8 mouse cellular contexts compared by ENCODE assay signal in the genomic region with DNA sequence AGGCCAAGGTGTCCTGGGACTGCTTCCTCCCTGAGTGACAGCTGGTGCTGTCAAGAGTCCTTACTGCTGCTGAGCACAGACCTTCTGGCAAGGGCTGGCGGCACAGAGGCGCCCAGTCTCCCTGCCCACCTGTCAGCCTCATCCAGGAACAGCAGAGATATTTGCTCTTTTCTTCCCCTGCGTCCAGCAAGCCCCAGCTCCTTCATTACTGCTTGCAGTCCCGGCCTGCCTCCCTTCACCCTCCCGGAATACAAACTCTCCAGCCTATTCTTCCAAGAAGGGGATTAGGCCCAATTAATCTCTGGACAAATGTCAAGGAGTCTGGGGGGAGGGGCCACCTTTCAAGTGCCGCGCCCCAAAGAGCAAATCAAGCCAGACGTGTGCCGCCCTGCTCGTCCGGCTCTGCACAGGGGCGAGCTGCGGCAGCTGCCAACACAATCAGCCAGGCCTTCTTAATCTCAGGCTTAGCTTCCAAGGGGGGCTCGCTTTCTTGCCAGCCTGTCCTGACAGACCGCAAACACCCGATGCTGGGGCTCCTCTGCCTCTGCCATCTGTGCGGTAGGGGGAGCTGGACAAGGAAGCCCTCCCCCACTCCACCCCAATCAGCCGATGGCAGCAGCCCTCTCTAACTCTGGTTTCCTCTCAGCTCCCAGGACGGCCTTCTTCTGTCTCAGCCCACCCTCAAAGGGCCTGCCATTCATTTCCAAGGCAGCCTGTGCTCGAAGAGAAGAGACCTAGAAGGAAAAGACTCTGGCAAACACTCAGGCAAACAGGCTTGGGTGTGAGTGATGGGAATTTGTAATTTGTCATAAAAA.
DNase-seq lines count a peak whose midpoint lies in the region; ATAC-seq and TF ChIP-seq lines count a peak whose summit lies in the region.

No protein-coding gene starts in this region.

- peak overlapping the region; percentile 38 for H3K9ac ChIP-seq in kidney, embryonic 14.5 days (ENCODE audit: low read depth, low read length)
- H3K9ac ChIP-seq in liver, embryonic 13.5 days: peak overlapping the region; percentile 45
- no peak overlapping the region for H3K9ac ChIP-seq in stomach, embryonic 15.5 days

- H3K27me3 ChIP-seq in kidney, embryonic 14.5 days (ENCODE audit: control insufficient read depth, insufficient read depth, low read length): no peaks in the 10 kb centered on the region
- H3K27me3 ChIP-seq in liver, embryonic 13.5 days: no peaks in the 10 kb centered on the region
- H3K27me3 ChIP-seq in myocyte (ENCODE audit: control insufficient read depth, insufficient read depth, insufficient read length): no peaks in the 10 kb centered on the region
- no peaks in the 10 kb centered on the region for H3K27me3 ChIP-seq in stomach, embryonic 15.5 days (replicated peaks)

- no peak for TF ChIP-seq POLR2A in myocyte (IDR thresholded peaks at IDR 0.05; ENCODE audit: insufficient read length, low read depth)

- H3K4me2 ChIP-seq in kidney, embryonic 14.5 days (replicated peaks; ENCODE audit: low read depth, low read length): peak overlapping the region; percentile 46
- H3K4me2 ChIP-seq in liver, embryonic 13.5 days: peak overlapping the region; percentile 59
- peak overlapping the region; percentile 6 for H3K4me2 ChIP-seq in myocyte (ENCODE audit: low read depth)
- peak overlapping the region; percentile 41 for H3K4me2 ChIP-seq in stomach, embryonic 15.5 days

- peak; percentile 52 to 55 for DNase-seq in left cerebral cortex, adult 2 months (ENCODE audit: extremely low spot score in 1 of 2, low spot score in 2 of 2)
- no peak for DNase-seq in left cerebral cortex, adult 11 months (ENCODE audit: low spot score)
- DNase-seq in embryo, embryonic 11 days: peak; percentile 89
- DNase-seq in heart, adult 9 months (ENCODE audit: low spot score in 2 of 2): peak; percentile 10 to 48
- peak; percentile 18 for DNase-seq in liver, embryonic 13.5 days

- peak overlapping the region; percentile 50 for H3K27ac ChIP-seq in left cerebral cortex, adult 2 months
- H3K27ac ChIP-seq in kidney, embryonic 14.5 days (ENCODE audit: low read depth, low read length): peak overlapping the region; percentile 26; the same call in 1 of the 2 replicates
- no peak overlapping the region for H3K27ac ChIP-seq in liver, embryonic 13.5 days
- H3K27ac ChIP-seq in stomach, embryonic 15.5 days: peak overlapping the region; percentile 62

- TF ChIP-seq CTCF in left cerebral cortex, adult 2 months (IDR thresholded peaks at IDR 0.05): no peak; the same call in 1 of the 2 replicates

- peak overlapping the region; percentile 19; the same call in 1 of the 2 replicates for H3K4me3 ChIP-seq in left cerebral cortex, adult 2 months
- H3K4me3 ChIP-seq in kidney, embryonic 14.5 days (ENCODE audit: low read length): peak overlapping the region; percentile 12
- H3K4me3 ChIP-seq in liver, embryonic 13.5 days (replicated peaks): peak overlapping the region; percentile 12; the same call in 1 of the 2 replicates
- no peak overlapping the region for H3K4me3 ChIP-seq in myocyte
- H3K4me3 ChIP-seq in stomach, embryonic 15.5 days (replicated peaks): no peak overlapping the region

- H3ac ChIP-seq in myocyte (ENCODE audit: control insufficient read depth, insufficient read length): no peak overlapping the region

- peaks cover 9% of the 10 kb centered on the region for H3K4me1 ChIP-seq in kidney, embryonic 14.5 days (ENCODE audit: control insufficient read depth, insufficient read depth, low read length)
- peaks cover 50% of the 10 kb centered on the region for H3K4me1 ChIP-seq in liver, embryonic 13.5 days (replicated peaks)
- H3K4me1 ChIP-seq in stomach, embryonic 15.5 days: peaks cover 11% of the 10 kb centered on the region

- intact Hi-C loops in left cerebral cortex, adult 2 months (cut with DNase I): no loop called here

- no peaks in the 10 kb centered on the region for H3K79me2 ChIP-seq in myocyte (ENCODE audit: control insufficient read depth, insufficient read depth)

- no peaks in the 10 kb centered on the region for H3K36me3 ChIP-seq in kidney, embryonic 14.5 days (ENCODE audit: control insufficient read depth, insufficient read depth, low read length)
- no peaks in the 10 kb centered on the region for H3K36me3 ChIP-seq in liver, embryonic 13.5 days
- no peaks in the 10 kb centered on the region for H3K36me3 ChIP-seq in myocyte (ENCODE audit: control insufficient read depth, insufficient read depth)
- no peaks in the 10 kb centered on the region for H3K36me3 ChIP-seq in stomach, embryonic 15.5 days

- no peaks in the 10 kb centered on the region for H3K9me3 ChIP-seq in kidney, embryonic 14.5 days (ENCODE audit: control insufficient read depth, low read length)
- H3K9me3 ChIP-seq in liver, embryonic 13.5 days (replicated peaks): no peaks in the 10 kb centered on the region
- H3K9me3 ChIP-seq in stomach, embryonic 15.5 days: no peaks in the 10 kb centered on the region

- 2% methylated on average over 20 of the region's 20 CpGs for WGBS in kidney, embryonic 14.5 days
- 11% methylated on average over 20 of the region's 20 CpGs for WGBS in liver, embryonic 13.5 days (ENCODE audit: insufficient replicate concordance)
- WGBS in stomach, embryonic 15.5 days: 3% methylated on average over 20 of the region's 20 CpGs

- peak; percentile 67; the same call in 1 of the 2 replicates for ATAC-seq in kidney, embryonic 14.5 days (ENCODE audit: low FRiP score, low TSS enrichment)
- peak; percentile 57 for ATAC-seq in liver, embryonic 13.5 days (ENCODE audit: low read depth)
- ATAC-seq in stomach, embryonic 15.5 days (ENCODE audit: insufficient read depth, low FRiP score, low read depth): peak; percentile 80

TF ChIP-seq in myocyte, 11 proteins besides CTCF, POLR2A, EP300 and RAD21:
- peak; percentile 1 for TF ChIP-seq TCF12 (IDR thresholded peaks at IDR 0.05; ENCODE audit: insufficient read depth, poor library complexity, severe bottlenecking)
- peak in 2 of 3 experiments; percentile 53 to 66 for TF ChIP-seq MYOG (IDR thresholded peaks at IDR 0.05; ENCODE audit: control insufficient read depth in 1 of 3, insufficient read depth in 1 of 3, insufficient read length in 2 of 3, low read depth in 2 of 3)
- no peak for TF ChIP-seq POLR2AphosphoS2 (IDR thresholded peaks at IDR 0.05; ENCODE audit: insufficient read length, low read depth)
- TF ChIP-seq MYOD1 (IDR thresholded peaks at IDR 0.05; ENCODE audit: control insufficient read depth in 1 of 3, insufficient read length in 2 of 3, low read depth in 2 of 3): peak in 2 of 3 experiments; percentile 67 to 72
- no peak for TF ChIP-seq CEBPB (IDR thresholded peaks at IDR 0.05; ENCODE audit: insufficient read depth, poor library complexity, severe bottlenecking)
- no peak for TF ChIP-seq E2F4 (IDR thresholded peaks at IDR 0.05; ENCODE audit: insufficient read depth)
TF ChIP-seq in myocyte: peak in this region for 3.

Comparison
In these comparisons a context has a peak if more than half of its experiments do, and no peak if none do; other contexts are left out.
1. H3K4me3 ChIP-seq: peak in left cerebral cortex, adult 2 months (single experiment), kidney, embryonic 14.5 days (single experiment) and liver, embryonic 13.5 days (single experiment); none in myocyte (single experiment) and stomach, embryonic 15.5 days (single experiment).
2. H3K4me2 ChIP-seq: peak in every context shown above with its lines; median percentile 59 in liver, embryonic 13.5 days; 46 in kidney, embryonic 14.5 days; 41 in stomach, embryonic 15.5 days; 6 in myocyte.
3. Peak in every context shown above with its lines, with median percentiles within 50 percentile points of each other: ATAC-seq.